Mouse (Mus musculus): ENCODE measurements around the gene Rere.

DNA sequence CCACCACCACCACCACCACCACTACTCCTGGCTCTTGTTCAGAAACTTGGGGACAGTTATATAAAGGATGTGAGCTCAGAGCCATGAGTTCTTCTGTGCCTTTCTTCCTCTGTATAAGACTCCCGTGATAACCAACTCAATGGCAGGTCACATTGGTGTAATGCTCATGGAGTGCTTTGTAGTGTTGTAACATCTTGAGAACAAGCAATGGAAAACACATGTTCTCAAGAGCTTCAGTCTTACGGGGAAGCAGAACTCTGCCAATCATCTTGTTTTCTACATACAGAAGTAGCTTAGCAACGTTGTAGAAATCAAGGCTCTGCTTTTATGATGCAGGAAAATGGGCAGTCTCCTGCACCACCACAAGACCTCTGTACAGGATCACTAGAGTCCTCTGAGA is 107.1 kb downstream of the Rere start:
- TF ChIP-seq TAL1 (IDR thresholded peaks at IDR 0.05; ENCODE audit: low read length) (no peak), GATA1 (IDR thresholded peaks at IDR 0.05; ENCODE audit: low read length) (no peak)

Measured in erythroblast, embryonic 14.5 days (primary cell).